Mouse (Mus musculus) E14TG2a.4 (cell line): ENCODE data around the gene Magi2.

Experiments
- CTCF ChIP-seq: conservative IDR thresholded peaks from 2 replicates; pipeline ENCODE4 v1.5.1; 2014; ENCODE audit warnings: low read length
- NANOG ChIP-seq: IDR thresholded peaks from 2 replicates; pipeline ENCODE4 v1.6.1; 2014; ENCODE audit warnings: borderline replicate concordance, low read length, mixed read lengths

DNA sequence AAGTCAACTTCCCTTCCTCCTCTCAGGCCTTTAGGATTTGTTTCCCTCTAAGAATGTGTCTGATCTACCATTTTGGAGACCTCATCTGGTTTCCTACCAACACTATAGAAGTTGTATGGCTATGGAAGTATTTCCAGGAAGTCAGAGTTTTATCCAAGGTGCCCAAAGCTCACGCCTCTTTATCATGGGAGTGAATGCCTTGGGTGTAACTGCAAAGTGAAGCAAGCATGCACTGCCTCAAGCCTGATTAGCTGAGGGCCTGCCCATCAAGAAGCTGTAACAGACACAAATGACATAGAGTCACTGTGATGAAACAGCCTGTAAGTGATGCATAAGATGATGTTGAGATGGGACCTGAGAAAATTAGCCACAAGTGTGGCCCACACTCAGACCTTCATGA, 1416.9 kb downstream of the Magi2 start:
- TF ChIP-seq CTCF (no peak), NANOG (no peak)
